Mouse (Mus musculus) layer of hippocampus, adult 2 months (tissue): ENCODE data around the gene Pnp. TPM values are rescaled to one million over a fixed set of nuclear protein-coding genes. Genes with fewer than 3 reads are reported as not detected.
"Not testable (repeated sequence)": the region's sequence is repeated elsewhere in the genome, so short reads cannot be mapped to it uniquely, and the experiment has no call there.

Experiments used
- DNase-seq, 2 experiments: peaks; one replicate each; pipeline ENCODE4 v3.0.0; 2022; ENCODE audit warnings: low spot score in 2 of 2
- H3K27ac ChIP-seq: fragments of 200-600 bp; 2 replicates; pipeline ENCODE4 v1.8.1; 2022
- H3K4me3 ChIP-seq: fragments of 200-600 bp; 2 replicates; pipeline ENCODE4 v1.8.1; 2022; ENCODE audit warnings: mild to moderate bottlenecking
- CTCF ChIP-seq: fragments of 200-600 bp; conservative IDR thresholded peaks from 2 replicates; pipeline ENCODE4 v1.8.1; 2022; ENCODE audit warnings: antibody characterized with exemption, mild to moderate bottlenecking, moderate library complexity
- total RNA-seq, 2 experiments: library from RNA; stranded (reverse); gene quantifications; 2 replicates each; pipeline ENCODE4 v1.2.3; 2021

Pnp gene
- total RNA-seq, 2 experiments from 2014 or later, result 14.0 to 17.1 TPM

DNA sequence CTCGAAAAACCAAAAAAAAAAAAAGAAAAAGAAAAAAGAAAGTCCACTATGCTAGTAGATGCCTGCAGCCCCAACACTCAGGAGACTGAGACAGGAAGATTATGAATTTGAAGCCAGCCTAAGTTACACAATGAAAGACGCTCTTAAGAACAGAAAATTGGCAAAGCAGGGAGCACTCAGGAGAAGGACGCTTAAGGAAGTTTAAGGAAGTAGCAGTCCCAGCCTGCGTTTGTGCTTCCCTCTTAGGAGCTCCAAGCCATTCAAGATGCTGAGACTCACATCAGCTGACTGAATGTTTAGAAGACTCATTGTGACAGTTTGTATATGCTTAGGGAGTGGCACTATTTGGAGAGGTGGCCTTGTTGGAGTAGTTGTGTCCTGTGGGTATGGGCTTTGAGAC is 22.8 kb upstream of the Pnp start:
- no peak for TF ChIP-seq CTCF
- Histone ChIP-seq H3K4me3 (no peak overlapping the region), H3K27ac (no peak overlapping the region)
- DNase-seq, result no peak

DNA sequence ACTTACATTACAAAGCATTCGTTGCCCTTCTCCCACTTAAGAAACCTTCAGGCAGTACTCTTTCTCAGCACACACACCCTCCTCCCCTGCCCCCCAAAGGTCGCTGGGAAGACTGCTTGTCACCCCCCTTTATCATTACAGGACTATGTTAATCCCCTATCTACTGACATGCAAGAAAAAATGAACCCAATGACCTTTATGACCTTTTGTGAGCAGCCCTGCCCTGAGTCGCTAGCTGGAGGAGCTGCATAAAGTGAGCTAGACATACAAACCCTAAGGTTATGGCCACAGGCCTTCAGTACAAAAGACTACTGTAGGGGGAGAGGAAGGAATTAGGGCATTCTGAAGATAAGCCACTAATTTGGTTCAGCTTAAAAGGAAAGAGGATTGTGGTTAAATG is 19.5 kb upstream of the Pnp start:
- DNase-seq, result no peak
- no peak for TF ChIP-seq CTCF
- Histone ChIP-seq H3K27ac (no peak overlapping the region), H3K4me3 (no peak overlapping the region)

DNA sequence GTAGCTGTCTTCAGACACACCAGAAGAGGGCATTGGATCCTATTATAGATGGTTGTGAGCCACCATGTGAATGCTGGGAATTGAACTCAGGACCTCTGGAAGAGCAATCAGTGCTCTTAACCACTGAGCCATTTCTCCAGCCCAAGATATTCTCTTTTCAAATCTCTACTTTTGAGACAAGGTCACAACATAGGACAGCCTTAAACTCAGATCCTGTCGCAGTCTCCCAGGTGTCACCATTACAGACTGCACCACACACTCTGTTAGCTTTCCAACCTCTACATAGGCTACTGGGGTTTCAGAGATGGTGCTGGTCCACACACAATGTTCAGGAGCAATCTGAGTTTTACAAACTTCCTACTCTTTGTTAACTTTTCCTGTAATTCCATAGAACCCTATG is 7.4 kb upstream of the Pnp start:
- peak overlapping the region; percentile 88 for H3K4me3 ChIP-seq
- DNase-seq, result not testable (repeated sequence)
- H3K27ac ChIP-seq, result peak overlapping the region; percentile 1; the same call in 1 of the 2 replicates

DNA sequence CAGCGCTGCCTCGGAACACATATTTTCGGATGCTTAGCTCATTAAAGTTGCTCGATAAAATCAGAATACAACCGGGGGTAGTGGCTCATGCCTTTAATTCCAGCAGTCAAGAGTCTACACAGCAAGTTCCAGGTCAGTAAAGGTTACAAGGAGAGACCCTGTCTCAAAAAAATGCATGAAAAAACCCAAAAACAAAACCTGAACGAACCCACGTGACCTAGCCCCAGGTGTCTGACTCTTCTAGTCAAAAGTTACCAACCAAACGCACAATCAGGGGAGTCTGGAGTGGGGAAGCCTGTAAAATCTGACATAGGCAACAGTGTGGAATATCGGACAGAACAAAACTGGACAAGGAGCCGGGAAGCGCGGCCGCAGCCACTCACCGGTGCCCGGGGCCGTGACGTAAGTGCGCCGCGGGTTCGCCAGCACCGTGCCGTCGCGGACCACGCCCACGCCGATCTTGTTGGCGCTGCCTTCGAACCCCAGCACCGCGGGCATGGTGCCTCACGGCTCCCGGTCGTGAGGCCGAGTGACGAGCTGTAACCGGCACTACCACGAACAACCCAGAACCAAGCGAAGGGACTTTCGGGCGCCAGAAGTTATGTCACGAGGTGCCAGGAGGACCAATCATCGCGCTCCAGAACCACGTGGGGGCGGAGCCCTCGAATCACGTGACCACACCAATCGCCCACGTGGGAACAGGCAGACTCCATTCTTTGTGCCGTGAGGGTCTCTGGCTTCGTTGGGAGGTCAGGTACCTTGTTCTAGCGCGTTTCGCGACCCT is 6.4 kb upstream of the Pnp start, which contains the start of the genes Osgep and Apex1:
Gene Osgep (minus strand): TSS at position 613 of the 784 bp plus-strand sequence.
Gene Apex1 (plus strand): TSS at position 688 of the 784 bp plus-strand sequence.
- peak; percentile 95 to 96 for DNase-seq
- no peak for TF ChIP-seq CTCF
- peak within 1 kb of the TSS; percentile 88 for H3K4me3 ChIP-seq
- peak within 1 kb of the TSS; percentile 95 for H3K27ac ChIP-seq

DNA sequence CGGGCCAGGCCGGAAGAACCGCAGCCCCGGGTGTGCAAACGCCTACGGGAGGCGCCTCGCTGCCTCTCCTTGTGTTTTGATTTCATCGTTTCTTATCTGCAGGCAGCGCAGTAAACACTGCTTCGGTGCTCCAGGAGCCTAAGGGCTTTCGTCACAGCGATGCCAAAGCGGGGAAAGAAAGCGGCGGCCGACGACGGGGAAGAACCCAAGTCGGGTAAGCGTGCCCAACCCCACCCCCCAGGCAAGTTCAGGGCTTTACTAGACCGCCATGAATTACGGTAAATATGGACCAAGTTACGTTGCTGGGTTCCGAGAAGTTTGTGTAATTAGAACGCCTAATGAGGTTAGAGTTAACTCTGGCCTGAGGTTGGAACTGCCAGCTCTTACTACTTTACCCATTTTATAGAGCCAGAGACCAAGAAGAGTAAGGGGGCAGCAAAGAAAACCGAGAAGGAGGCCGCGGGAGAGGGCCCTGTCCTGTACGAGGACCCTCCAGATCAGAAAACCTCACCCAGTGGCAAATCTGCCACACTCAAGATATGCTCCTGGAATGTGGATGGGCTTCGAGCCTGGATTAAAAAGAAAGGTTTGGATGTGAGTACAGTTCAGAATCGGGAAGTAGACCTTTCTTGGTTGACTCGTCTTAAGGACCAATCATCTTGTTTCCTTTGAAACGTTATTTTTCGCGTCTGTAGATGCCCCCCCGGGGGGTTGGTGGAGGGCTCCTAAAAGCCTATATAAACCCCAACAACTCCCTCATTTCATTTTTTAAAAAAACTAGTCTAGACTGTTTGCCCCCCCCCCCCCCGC is 5.6 kb upstream of the Pnp start:
- TF ChIP-seq CTCF, result no peak
- Histone ChIP-seq H3K4me3 (peak overlapping the region; percentile 88), H3K27ac (peak overlapping the region; percentile 95)
- DNase-seq, result peak in 1 of 2 experiments; percentile 21

DNA sequence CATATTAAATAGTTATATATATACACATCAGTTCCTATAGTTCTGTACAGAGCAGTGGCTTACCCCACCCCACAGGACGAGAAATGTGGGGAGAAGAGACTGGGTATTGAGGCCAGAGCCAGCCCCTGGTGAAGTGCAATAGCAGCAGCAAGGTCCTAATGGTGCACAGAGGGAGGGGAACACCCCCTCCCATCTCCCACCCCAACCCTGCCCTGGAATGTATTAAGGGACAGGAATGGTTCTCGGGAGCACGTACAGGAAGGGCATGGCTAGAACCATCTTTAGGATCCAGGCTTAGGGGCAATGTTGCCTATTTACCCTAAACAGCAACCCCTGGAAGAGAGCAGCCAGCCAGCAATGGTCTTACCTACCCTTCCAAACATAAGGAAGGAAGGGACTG is 3.5 kb upstream of the Pnp start:
- no peak for DNase-seq
- no peak overlapping the region for H3K4me3 ChIP-seq
- H3K27ac ChIP-seq, result no peak overlapping the region
- no peak for TF ChIP-seq CTCF

DNA sequence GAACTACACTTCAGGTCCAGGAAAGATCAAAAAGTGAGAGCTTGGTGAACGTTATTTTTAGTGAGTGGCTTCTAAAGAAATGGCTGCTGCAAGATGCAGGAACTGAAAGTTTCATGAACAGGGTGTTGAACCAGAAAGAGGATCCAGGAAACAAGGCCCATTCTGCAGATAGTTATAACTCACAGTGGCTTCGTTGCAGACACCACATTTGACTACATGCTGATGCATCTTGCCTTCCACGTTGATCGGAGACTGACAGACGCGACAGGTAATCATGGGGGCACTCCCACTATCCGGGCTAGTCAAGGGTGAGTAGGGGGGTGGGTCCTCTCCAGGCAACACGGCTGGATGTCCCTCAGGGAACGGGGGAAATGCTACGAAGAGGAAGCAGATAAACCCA is 931 bp upstream of the Pnp start:
- H3K4me3 ChIP-seq, result peak overlapping the region; percentile 99
- H3K27ac ChIP-seq, result peak overlapping the region; percentile 98
- no peak for DNase-seq
- TF ChIP-seq CTCF, result no peak

DNA sequence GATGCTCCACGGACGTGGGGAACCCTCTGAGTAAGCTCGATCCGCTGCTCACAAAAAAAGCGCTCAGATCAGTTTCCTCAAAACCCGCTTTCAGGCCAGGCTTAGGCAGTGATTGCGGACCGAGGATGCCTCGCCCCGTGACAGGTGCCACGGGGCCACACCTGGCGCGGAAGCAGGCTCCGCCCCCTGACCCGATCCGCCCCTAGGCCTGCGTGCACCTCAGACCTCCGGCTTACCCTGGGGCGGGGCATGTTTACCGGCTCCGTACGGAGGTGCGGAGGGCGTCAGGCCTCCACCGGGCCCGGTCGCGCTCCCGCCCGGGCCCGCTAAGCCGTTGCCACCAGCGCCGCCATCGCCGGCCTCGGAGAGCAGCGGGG is 517 bp upstream of the Pnp start:
- Histone ChIP-seq H3K27ac (peak overlapping the region; percentile 98), H3K4me3 (peak overlapping the region; percentile 99)
- TF ChIP-seq CTCF, result no peak
- DNase-seq, result peak in 1 of 2 experiments; percentile 53

DNA sequence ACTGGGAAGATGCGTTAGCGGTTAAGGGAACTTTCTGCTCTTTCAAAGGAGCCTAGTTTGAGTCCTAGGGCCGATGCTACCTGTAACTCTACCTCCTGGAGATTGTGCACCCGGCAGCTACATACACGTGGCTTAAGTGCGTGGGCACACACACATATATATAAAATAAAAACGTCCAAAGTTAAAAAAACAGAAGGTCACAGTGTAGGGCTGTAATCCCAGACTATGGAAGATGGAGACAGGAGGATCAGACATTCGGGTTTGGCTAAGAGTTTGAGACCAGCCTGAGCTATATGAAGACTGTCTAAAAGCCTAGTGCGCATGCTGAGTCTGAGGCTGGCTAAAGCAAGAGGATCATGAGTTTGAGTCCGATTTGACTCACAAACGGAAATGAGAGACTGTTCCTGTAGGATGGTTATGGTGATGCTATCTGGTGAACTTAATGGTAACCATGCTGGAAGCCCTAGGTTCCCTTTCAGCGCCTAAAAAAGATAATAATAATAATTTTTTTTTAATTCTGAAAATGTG is 675 bp downstream of the Pnp start:
- no peak for DNase-seq
- Histone ChIP-seq H3K4me3 (peak overlapping the region; percentile 99), H3K27ac (peak overlapping the region; percentile 85)
- no peak for TF ChIP-seq CTCF

DNA sequence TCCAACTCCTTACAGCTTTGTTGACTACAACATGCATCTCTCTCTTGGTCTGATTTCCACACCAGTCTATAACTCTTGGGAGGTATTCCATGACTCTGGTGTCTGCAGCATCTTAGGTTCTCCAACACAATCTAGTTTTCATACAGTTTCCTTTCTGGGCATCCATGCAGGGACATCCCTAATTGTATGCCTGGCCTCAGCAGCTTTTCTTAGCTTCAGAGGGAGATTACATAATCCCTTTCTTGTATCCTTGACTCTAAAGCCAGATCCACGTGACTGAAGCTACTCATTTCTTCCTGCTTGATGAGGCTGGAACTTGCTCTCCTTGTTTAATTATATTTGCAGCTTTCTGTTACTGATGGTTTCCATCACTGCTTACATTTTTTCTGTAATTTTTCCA is 5.8 kb downstream of the Pnp start:
- Histone ChIP-seq H3K27ac (no peak overlapping the region), H3K4me3 (no peak overlapping the region)
- TF ChIP-seq CTCF, result no peak
- DNase-seq, result no peak

DNA sequence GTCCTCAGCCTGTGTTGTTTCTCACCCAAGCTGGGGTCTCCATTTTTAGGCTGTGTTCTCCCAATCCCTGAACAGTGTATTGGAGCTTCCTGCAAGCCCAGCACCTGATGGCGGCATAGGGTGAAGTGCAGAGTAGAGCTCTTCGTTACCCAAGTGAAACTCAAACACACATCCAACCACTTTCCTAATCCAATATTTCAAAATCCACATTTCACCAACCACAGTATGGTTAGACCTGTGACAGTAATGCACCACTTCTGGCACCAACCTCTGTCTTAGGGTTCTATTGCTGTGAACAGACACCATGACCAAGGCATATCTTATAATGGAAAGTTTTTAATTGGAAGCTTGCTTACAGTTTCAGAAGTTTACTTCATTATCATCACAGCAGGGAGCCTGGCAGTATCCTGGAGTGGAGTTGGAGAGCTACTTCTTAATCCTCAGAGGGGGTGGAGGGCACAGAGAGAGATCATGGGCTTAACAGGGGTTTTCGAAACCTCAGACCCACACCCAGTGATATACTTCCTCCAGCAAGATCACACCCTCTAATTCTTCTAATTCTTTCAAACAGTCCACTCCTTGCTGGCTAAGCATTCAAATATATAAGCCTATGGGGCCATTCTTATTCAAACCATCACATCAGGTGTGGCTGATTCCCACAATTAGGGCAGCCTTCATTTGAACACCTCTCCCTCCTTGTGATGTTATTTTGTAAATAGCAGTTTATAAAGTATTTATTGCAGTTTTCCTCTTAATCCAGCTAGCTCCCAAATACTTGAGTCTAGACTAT is 7.4 kb downstream of the Pnp start:
- no peak for DNase-seq
- TF ChIP-seq CTCF, result no peak
- no peak overlapping the region for H3K27ac ChIP-seq
- H3K4me3 ChIP-seq, result no peak overlapping the region

DNA sequence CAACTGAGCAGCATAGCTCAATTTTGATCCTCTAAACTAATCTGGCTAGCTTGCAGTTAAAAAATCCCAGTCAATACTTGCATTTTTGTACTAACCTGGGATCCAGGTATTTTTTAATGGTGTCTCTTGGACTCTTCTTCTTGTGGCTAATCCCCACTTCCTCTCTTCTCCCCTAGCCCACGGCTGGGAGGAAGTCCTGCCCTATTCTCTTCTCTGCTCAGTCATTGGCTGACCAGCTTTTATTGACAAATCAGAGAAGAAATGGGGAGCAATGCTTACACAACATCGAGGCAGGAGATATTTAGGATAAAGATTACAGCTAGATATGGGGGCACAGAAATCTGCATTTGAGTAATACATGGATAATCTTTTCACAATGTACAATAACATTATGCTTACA is 8.1 kb downstream of the Pnp start:
- no peak overlapping the region for H3K4me3 ChIP-seq

More for the DNA sequence above, 8.1 kb downstream of the Pnp start:
- H3K27ac ChIP-seq, result no peak overlapping the region
- no peak for DNase-seq
- TF ChIP-seq CTCF, result no peak
